Mouse (Mus musculus): ENCODE measurements at regions not wholly inside any gene's neighbourhood (a gene's known extent, or its start where the extent isn't known, plus 50 kb on each side); places are given as distances from the start of the nearest gene placed in this dataset.

GRCm38 (mm10) chr8:96349503-96349902, 461.2 kb upstream of the Got2 start:
- no peak for DNase-seq (ENCODE audit: low spot score in 2 of 2)

- no peak for DNase-seq (ENCODE audit: low spot score in 2 of 2)
Observed at GRCm38 (mm10) chr8:96340702-96341101, 452.4 kb upstream of the Got2 start.

GRCm38 (mm10) chr8:96318367-96318766, 430.0 kb upstream of the Got2 start:
- DNase-seq (ENCODE audit: low spot score in 2 of 2): peak in 1 of 2 experiments; percentile 5

GRCm38 (mm10) chr8:96308989-96309718, 420.8 kb upstream of the Got2 start:
- no peak for DNase-seq (ENCODE audit: low spot score in 2 of 2)

GRCm38 (mm10) chr8:96296643-96297042, 408.3 kb upstream of the Got2 start:
- DNase-seq (ENCODE audit: low spot score in 2 of 2): no peak

GRCm38 (mm10) chr8:96290740-96291139, 402.4 kb upstream of the Got2 start:
- DNase-seq (ENCODE audit: low spot score in 2 of 2): no peak

- DNase-seq (ENCODE audit: low spot score in 2 of 2): no peak
Observed at GRCm38 (mm10) chr8:96289519-96289918, 401.2 kb upstream of the Got2 start.

- no peak for DNase-seq (ENCODE audit: low spot score in 2 of 2)
Observed at GRCm38 (mm10) chr8:96288525-96288924, 400.2 kb upstream of the Got2 start.

GRCm38 (mm10) chr8:96277479-96278138, 389.3 kb upstream of the Got2 start:
- DNase-seq (ENCODE audit: low spot score in 2 of 2): no peak

- no peak for DNase-seq (ENCODE audit: low spot score in 2 of 2)
Observed at GRCm38 (mm10) chr8:96277058-96277457, 388.7 kb upstream of the Got2 start.

- no peak for DNase-seq (ENCODE audit: low spot score in 2 of 2)
Observed at GRCm38 (mm10) chr8:96256294-96256693, 367.9 kb upstream of the Got2 start.

GRCm38 (mm10) chr8:96255811-96256210, 367.5 kb upstream of the Got2 start:
- DNase-seq (ENCODE audit: low spot score in 2 of 2): no peak

- DNase-seq (ENCODE audit: low spot score in 2 of 2): no peak
Observed at GRCm38 (mm10) chr8:96246017-96246416, 357.7 kb upstream of the Got2 start.

- DNase-seq (ENCODE audit: low spot score in 2 of 2): no peak
Observed at GRCm38 (mm10) chr8:96244549-96245152, 356.3 kb upstream of the Got2 start.

GRCm38 (mm10) chr8:96238406-96238805, 350.1 kb upstream of the Got2 start:
- no peak for DNase-seq (ENCODE audit: low spot score in 2 of 2)

- no peak for DNase-seq (ENCODE audit: low spot score in 2 of 2)
Observed at GRCm38 (mm10) chr8:96237940-96238339, 349.6 kb upstream of the Got2 start.

GRCm38 (mm10) chr8:96230412-96230811, 342.1 kb upstream of the Got2 start:
- no peak for DNase-seq (ENCODE audit: low spot score in 2 of 2)

All from urinary bladder, postnatal 36 days (tissue).